Mouse (Mus musculus) heart, embryonic 14.5 days (tissue): ENCODE measurements around the gene Lin54. TPM values are rescaled to one million over a fixed set of nuclear protein-coding genes. Genes with fewer than 3 reads are reported as not detected.

ENCODE experiments used
- ATAC-seq: fragments of 200-750 bp; cut with Nextera tagmentation; 2 replicates; pipeline ENCODE4 v1.8.0; 2017; ENCODE audit warnings: low read depth, moderate TSS enrichment; ENCODE audit not compliant: insufficient number of reproducible peaks, insufficient read depth, low FRiP score
- H3K27ac ChIP-seq, 2 experiments: fragments of 200-500 bp in 1 of 2; fragments of 300-500 bp in 1 of 2; sonication (generic) in 1 of 2; replicated peaks in 1 of 2; 2 replicates each; pipeline ENCODE4 v1.5.1; 2012 to 2014; ENCODE audit warnings: low read depth in 2 of 2, low read length in 2 of 2, control low read depth in 1 of 2, mild to moderate bottlenecking in 1 of 2, mixed read lengths in 1 of 2; ENCODE audit not compliant: control insufficient read depth in 1 of 2, insufficient read depth in 1 of 2
- H3K27me3 ChIP-seq: fragments of 300-500 bp; sonication (generic); 2 replicates; pipeline ENCODE4 v1.6.1; 2014; ENCODE audit warnings: mild to moderate bottlenecking, low read length, control low read depth; ENCODE audit not compliant: control insufficient read depth, insufficient read depth
- H3K36me3 ChIP-seq: fragments of 300-500 bp; sonication (generic); 2 replicates; pipeline ENCODE4 v1.6.1; 2014; ENCODE audit warnings: mild to moderate bottlenecking, control low read depth, low read length, mixed read lengths; ENCODE audit not compliant: control insufficient read depth, insufficient read depth
- H3K4me1 ChIP-seq, 2 experiments: fragments of 200-500 bp in 1 of 2; fragments of 300-500 bp in 1 of 2; sonication (generic) in 1 of 2; 2 replicates each; pipeline ENCODE4 v1.6.1; 2012 to 2014; ENCODE audit warnings: low read length in 2 of 2, control low read depth in 1 of 2, mixed read lengths in 1 of 2; ENCODE audit not compliant: control insufficient read depth in 2 of 2, insufficient read depth in 2 of 2
- H3K4me2 ChIP-seq: fragments of 300-500 bp; sonication (generic); 2 replicates; pipeline ENCODE4 v1.6.1; 2014; ENCODE audit warnings: mild to moderate bottlenecking, low read length
- H3K4me3 ChIP-seq, 2 experiments: fragments of 200-500 bp in 1 of 2; fragments of 300-500 bp in 1 of 2; sonication (generic) in 1 of 2; 2 replicates each; pipeline ENCODE4 v1.5.1; 2012 to 2014; ENCODE audit warnings: low read length in 2 of 2, mild to moderate bottlenecking in 2 of 2, control low read depth in 1 of 2, low read depth in 1 of 2, moderate library complexity in 1 of 2; ENCODE audit not compliant: control insufficient read depth in 1 of 2, insufficient read depth in 1 of 2
- H3K9ac ChIP-seq: fragments of 300-500 bp; sonication (generic); 2 replicates; pipeline ENCODE4 v1.6.1; 2014; ENCODE audit warnings: mild to moderate bottlenecking, low read length
- H3K9me3 ChIP-seq: fragments of 300-500 bp; sonication (generic); 2 replicates; pipeline ENCODE4 v1.6.1; 2016; ENCODE audit warnings: low read length, control low read depth; ENCODE audit not compliant: control insufficient read depth
- WGBS: fragments of 180-500 bp; shearing (Covaris S2); extraction: QIAGEN DNeasy Blood & Tissue Kit; methylation state at CpG from one replicate; pipeline ENCODE4 v1.1.7; 2014; 5-methylcytosine and 5-hydroxymethylcytosine counted together
- polyA plus RNA-seq: library from polyadenylated mRNA; unstranded; fragments of >200 nt; fragmentation: Nextera tagmentation; extraction: Ambion mirVana; gene quantifications from 2 replicates; pipeline ENCODE4 v1.2.1, GENCODE M21; 2014

The Lin54 gene
- polyA plus RNA-seq, 1 experiment from 2014 or later = 13.6 TPM

DNA sequence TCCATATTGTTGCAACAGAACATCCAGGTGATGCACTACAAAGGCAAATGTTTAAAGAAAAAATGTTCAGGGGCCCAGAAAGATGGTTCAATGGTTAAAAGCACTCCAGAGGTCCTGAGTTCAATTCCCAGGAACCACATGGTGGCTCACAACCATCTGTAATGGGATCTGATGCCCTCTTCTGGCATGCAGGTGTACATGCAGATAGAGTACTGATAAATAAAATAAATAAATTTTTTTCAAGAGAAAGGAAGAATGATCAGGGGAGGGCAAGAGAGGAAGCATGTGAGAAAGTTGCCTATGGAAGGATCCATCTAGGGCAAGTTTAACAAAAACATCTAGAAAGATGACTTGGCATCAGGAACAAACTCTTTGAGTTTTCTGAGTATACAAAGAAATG lies 12.1 kb upstream of the Lin54 start:
- Histone ChIP-seq H3K4me1 (peaks cover 1 to 2% of the 10 kb centered on the region in 2 experiments; a peak in 3 of 4 replicates), H3K4me3 (no peak overlapping the region), H3K27ac (no peak overlapping the region), H3K36me3 (no peaks in the 10 kb centered on the region), H3K9me3 (no peaks in the 10 kb centered on the region), H3K9ac (no peak overlapping the region), H3K27me3 (peaks cover 4% of the 10 kb centered on the region; the same call in 1 of the 2 replicates), H3K4me2 (no peak overlapping the region)
- ATAC-seq = no peak

DNA sequence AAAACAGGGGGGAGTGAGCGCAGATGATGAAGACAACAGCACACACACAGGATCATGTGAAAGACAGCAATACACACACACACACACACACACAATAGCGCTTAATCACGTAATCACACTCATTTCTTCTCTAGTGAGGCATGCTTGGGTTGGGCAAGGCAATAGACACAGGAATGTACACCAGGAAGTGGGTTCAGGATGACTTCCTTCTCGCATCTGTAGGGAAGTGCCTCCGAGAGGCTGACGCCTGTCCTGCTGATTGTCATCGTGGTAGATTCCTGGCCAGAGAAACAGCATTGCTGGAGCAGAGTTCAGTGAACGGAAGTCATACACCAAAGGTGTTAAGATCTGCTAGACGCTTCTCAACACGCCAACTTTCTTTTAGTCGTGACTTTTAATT lies 8.8 kb upstream of the Lin54 start:
- no peak overlapping the region for H3K9ac ChIP-seq
- WGBS = 55% methylated on average over 11 of the region's 11 CpGs
- no peaks in the 10 kb centered on the region for H3K4me1 ChIP-seq
- H3K27me3 ChIP-seq = no peaks in the 10 kb centered on the region
- ATAC-seq = no peak
- H3K9me3 ChIP-seq = no peaks in the 10 kb centered on the region
- no peak overlapping the region for H3K27ac ChIP-seq
- no peak overlapping the region for H3K4me2 ChIP-seq
- H3K4me3 ChIP-seq = no peak overlapping the region
- no peaks in the 10 kb centered on the region for H3K36me3 ChIP-seq

DNA sequence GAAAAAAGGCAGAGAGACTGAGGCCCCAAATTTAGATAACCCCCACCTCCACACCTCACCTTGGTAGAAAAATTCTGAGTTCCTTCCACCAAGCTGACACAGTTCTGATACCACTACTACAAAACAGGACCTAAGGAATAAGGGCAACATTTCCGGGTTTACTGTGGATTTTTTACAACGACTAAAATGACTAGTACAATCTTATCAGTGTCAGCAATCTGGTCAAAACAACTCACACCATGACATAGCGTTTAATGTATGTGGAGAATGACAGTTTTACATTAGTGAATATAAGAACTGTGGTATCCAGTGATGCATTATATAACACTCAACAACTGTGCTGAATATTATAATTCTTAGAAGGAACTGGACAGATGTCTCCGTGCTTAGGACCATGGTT lies 828 bp upstream of the Lin54 start:
- peak overlapping the region; percentile 62; the same call in 1 of the 2 replicates for H3K4me2 ChIP-seq
- H3K9me3 ChIP-seq = no peaks in the 10 kb centered on the region
- H3K9ac ChIP-seq = peak overlapping the region; percentile 44; the same call in 1 of the 2 replicates
- no peaks in the 10 kb centered on the region for H3K36me3 ChIP-seq
- no peak overlapping the region for H3K27ac ChIP-seq
- H3K4me3 ChIP-seq = no peak overlapping the region
- no peak for ATAC-seq
- peaks cover 0 to 16% of the 10 kb centered on the region in 2 experiments; a peak in 3 of 4 replicates for H3K4me1 ChIP-seq
- no peaks in the 10 kb centered on the region for H3K27me3 ChIP-seq
- 79% methylated on average over 4 of the region's 4 CpGs for WGBS

DNA sequence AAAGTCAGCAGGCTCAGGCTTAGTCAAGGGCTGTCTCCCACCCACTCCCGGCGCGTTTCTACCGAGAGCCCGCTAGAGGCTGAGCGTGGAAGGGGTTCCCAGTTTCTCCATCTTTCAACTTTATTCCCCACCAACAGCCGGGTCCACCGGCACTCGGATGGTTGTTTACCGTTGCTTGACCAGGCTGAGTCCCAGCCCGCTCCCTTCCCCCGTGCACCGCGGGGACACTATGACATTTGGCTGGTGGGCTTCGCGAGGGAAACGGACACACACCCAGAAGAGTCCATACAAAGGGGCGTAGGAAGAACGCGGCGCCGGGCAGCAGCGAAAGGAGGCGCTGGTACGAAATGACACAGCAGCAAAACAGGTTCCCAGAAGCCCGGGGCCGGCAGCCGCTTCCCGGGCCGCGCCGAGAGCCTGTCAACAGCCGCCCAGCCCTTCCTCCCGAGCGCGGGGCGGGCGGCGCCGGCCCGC lies 571 bp downstream of the Lin54 start:
- no peaks in the 10 kb centered on the region for H3K9me3 ChIP-seq
- no peaks in the 10 kb centered on the region for H3K36me3 ChIP-seq
- H3K27ac ChIP-seq = peak overlapping the region; percentile 62 to 80
- no peaks in the 10 kb centered on the region for H3K27me3 ChIP-seq
- WGBS = 0% methylated on average over 34 of the region's 41 CpGs
- H3K9ac ChIP-seq = peak overlapping the region; percentile 90
- H3K4me1 ChIP-seq = peaks cover 0 to 16% of the 10 kb centered on the region in 2 experiments; a peak in 3 of 4 replicates
- peak overlapping the region; percentile 92 for H3K4me2 ChIP-seq
- H3K4me3 ChIP-seq = peak overlapping the region; percentile 68 to 90
- 0 out of 2 replicates have a peak, but pooled peaks have one; percentile 17 for ATAC-seq

DNA sequence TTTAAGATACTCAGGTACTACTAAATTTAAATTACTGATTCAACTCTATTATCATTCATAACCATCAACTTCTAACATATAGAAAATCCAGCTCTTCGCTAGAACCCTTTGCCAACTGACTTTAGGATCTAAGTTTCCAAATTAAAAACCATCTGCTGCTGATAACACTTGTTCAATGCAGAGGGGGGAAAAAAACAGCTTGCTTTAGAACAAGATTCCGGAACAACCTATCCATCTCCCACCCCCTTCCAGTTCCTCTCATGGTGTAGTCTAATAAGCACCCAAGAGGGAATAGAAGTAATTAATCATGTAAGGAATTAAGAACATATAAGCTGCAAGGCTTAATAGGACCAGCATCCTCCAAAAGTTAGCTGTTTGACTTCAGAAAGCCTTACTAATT lies 1.2 kb downstream of the Lin54 start:
- Histone ChIP-seq H3K27me3 (no peaks in the 10 kb centered on the region), H3K9me3 (no peaks in the 10 kb centered on the region), H3K4me3 (peak overlapping the region in 1 of 2 experiments; percentile 90; a peak in 3 of 4 replicates), H3K27ac (0 out of 4 replicates have a peak overlapping the region, but pooled peaks of 1 of the 2 experiments have one; percentile 80), H3K9ac (peak overlapping the region; percentile 90), H3K4me1 (peaks cover 0 to 16% of the 10 kb centered on the region in 2 experiments; a peak in 3 of 4 replicates), H3K36me3 (no peaks in the 10 kb centered on the region), H3K4me2 (peak overlapping the region; percentile 92)
- WGBS = 19% methylated on average over 2 of the region's 2 CpGs
- no peak for ATAC-seq

DNA sequence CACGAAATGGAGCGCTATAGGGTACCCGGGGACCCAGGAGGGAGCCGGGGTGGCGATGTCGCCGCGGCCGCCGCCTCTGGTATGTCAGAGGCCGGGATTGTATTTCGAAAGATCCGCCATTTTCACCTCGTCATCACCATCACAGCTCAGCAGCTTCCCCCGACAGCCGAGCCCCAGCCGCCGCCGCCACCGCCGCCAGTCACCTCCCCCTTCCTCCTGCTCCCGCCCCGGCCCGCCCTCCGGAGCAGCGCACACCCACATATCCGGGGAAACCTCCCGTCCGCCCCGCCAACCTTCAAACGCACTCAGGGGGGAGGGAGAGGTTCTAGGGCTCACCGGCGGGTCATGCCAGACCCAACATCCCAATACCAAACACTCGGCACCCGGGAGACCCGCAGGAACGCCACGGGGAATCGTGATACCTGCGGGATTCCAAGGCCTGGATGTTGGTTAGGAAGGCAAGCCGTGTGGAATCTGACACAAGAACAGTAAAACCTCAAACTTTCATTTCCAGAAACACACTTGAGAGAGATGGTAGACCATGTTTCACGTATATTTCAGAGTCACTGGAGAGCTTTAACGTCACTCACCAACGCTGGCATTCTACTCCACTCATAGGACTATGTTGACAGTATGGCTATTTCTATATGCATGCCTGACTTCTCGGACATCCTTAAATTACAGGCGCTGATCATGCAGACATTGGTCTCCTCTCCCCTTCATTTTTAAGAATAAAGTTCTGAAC lies 1.8 kb downstream of the Lin54 start:
- Histone ChIP-seq H3K4me2 (peak overlapping the region; percentile 92), H3K9ac (peak overlapping the region; percentile 90)
- under 1% methylated on average over 44 of the region's 46 CpGs for WGBS

DNA sequence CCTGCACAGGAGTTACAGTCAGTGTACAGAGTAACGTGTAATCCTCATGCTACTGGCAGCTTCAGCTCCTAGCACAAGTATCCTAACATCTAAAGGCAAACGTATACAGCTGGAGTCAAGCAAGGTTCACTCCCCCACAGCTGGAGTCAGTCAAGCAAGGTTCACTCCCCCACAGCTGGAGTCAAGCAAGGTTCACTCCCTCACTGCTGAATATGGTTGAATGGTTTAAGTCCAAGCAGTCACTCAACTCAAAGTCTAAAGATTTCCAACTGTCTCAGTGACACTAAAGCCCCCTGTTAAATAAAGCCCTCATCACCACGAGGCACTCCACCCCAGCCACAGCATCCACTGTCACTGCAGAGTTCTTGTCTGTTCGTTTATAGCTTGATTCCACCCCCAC lies 8.7 kb downstream of the Lin54 start:
- H3K36me3 ChIP-seq = no peaks in the 10 kb centered on the region
- H3K4me2 ChIP-seq = no peak overlapping the region
- H3K27me3 ChIP-seq = no peaks in the 10 kb centered on the region
- H3K9ac ChIP-seq = no peak overlapping the region
- peaks cover 6 to 9% of the 10 kb centered on the region in 2 experiments; a peak in 2 of 4 replicates for H3K4me1 ChIP-seq
- H3K4me3 ChIP-seq = no peak overlapping the region
- 57% methylated on average over 4 of the region's 4 CpGs for WGBS
- H3K9me3 ChIP-seq = no peaks in the 10 kb centered on the region
- no peak for ATAC-seq
- no peak overlapping the region for H3K27ac ChIP-seq

More for the DNA sequence above, 1.8 kb downstream of the Lin54 start:
- no peaks in the 10 kb centered on the region for H3K36me3 ChIP-seq
- H3K4me3 ChIP-seq = peak overlapping the region; percentile 84 to 90
- H3K4me1 ChIP-seq = peaks cover 0 to 16% of the 10 kb centered on the region in 2 experiments; a peak in 3 of 4 replicates
- no peaks in the 10 kb centered on the region for H3K27me3 ChIP-seq
- ATAC-seq = peak; percentile 36; the same call in 1 of the 2 replicates
- peak overlapping the region; percentile 71 to 85 for H3K27ac ChIP-seq
- no peaks in the 10 kb centered on the region for H3K9me3 ChIP-seq
